Mouse (Mus musculus): ENCODE results near the gene Spdya.
"Not testable (repeated sequence)": the region's sequence is repeated elsewhere in the genome, so short reads cannot be mapped to it uniquely, and the experiment has no call there.

Spdya gene

DNA sequence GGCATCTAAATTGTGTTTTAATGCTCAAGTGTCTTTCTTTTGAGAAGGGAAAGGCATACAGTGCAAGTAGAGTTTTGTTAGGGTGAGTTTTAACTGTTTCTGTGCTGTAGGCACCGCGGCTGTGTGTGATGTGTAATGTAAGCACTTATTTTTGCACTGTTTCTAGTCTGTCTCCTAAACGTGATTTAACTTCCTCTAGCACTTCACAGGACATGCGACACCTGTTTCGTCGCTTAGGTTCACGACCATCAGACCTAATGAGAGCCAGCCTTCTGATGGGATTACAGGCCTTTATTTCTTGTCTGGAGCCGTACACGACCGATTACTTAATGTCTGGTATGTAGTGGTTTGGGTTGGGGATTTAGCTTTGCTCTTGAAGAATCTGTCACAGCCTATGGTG, 79.9 kb downstream of the Spdya start:
- in situ Hi-C loops (cut with MboI; ENCODE audit: low sequenced_read_pairs) = no loop called here

DNA sequence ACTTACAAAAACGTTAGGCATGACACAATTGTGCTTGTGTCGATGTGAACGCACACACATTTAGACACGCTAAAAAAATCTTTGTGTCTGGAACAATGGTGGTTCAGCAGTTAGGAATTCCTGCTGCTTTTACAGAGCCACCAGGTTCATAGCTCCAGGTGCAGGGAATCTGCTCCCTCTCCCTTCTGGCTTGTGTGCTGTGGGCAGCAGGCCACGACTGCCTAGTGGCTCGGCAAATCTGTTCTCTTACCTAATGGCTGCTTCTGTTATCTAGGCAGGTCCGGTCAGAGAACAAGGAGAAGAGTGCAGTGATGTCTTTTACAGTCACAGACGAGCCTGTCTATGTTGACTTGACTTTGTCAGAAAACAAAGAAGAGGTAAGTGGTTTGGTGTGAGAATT, 81.5 kb downstream of the Spdya start:
- in situ Hi-C loops (cut with MboI; ENCODE audit: low sequenced_read_pairs) = no loop called here

DNA sequence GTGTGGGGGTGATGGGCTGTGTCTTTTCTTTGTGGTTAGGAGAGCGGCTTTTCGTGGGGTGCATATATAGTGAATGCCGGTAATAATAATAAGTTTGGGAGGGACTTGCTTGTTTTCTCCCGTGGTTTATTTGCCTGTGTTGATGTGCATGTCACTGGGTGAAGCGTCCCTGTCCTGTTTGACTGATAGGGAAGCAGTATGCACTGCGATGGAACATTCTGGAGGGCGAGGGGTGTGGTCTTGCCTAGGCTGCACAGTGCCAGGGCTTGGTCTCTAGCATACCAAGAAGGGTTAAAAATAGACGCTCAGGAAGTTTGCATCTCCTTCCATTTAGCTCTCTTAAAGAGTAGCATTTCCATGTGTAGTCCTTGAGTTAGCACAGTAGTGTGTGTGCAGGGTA, 84.9 kb downstream of the Spdya start:
- in situ Hi-C loops (cut with MboI; ENCODE audit: low sequenced_read_pairs) = no loop called here

DNA sequence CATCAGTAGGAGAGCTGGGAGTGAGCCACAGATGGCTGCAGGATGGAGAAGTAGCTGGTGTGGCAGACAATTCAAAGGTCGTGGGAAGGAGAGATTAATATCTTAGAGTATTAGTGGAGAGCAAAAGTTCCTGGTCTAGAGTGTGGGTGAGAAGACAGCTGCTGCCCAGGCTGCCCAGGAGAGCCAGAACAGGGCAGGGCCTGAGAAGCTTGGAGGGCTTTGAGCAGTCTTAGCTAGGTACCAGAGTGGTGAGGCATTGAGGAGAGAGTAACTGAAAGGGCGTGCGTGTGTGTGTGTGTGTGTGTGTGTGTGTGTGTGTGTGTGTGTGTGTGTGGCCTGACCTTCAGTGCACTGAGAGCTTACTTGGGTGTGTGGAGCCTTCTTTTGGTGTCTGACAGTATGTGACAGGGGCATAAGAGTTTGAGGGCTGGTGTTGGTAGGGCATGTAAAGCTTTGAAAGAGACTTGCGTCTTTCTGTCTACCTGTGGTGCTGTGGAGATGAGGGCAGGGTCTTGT, 85.9 kb downstream of the Spdya start:
- in situ Hi-C loops (cut with MboI; ENCODE audit: low sequenced_read_pairs) = no loop called here

DNA sequence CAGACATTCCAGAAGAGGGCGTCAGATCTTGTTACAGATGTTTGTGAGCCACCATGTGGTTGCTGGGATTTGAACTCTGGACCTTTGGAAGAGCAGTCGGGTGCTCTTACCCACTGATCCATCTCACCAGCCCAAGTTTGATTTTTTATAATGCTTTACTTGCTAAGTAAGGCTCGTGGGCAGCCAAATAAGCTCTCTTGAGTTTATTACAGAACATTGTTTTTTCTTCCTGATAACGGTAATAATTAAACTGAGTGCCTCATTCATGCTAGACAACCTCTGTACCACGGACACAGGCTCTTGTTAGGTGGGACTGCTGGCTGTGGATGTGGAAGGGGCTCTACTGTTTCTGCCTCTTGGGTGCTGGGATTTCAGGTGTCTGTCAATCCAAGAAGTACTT, 87.2 kb downstream of the Spdya start:
- in situ Hi-C loops (cut with MboI; ENCODE audit: low sequenced_read_pairs) = not testable (repeated sequence)
